Mouse (Mus musculus): ENCODE measurements around the gene Acnat1.
"Not testable (repeated sequence)": the region's sequence is repeated elsewhere in the genome, so short reads cannot be mapped to it uniquely, and the experiment has no call there.

The Acnat1 gene

GRCm38 (mm10) chr4:49451848-49452551, 21.7 kb downstream of the Acnat1 start:
- no peak for DNase-seq

DNA sequence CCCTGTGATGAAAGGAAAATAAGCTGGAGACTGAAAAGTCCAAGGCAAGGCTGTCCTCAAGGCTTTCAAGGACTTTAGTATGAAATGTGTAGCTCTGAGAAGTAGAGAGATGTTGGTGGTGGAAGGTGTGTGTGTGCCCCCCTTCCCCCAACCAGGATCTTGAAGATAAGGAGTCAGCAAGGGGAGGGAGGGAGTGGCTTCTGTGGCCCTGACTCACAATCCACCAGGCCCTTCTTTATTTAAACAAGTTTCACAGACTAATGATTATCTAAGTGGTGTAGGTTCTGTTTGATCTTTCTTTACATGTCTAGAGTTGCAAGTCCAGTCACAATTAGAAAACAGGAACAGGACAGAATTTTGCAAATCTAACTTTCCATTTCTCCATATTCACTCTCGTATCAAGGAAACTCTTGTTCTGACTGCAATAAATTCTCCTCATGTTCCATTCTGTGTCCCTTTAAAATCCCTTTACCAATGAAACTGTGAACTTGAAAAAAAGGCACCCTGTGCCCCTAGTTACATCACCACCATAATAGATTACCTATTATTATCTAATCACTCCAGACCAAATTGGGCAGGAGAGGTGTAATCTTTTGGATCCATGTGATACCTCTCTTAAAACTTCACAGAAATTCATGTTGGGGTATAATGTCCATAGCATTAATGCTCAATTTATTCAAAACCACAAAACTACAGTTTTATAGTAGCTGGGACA, 22.4 kb downstream of the Acnat1 start:
- DNase-seq = not testable (repeated sequence)

DNA sequence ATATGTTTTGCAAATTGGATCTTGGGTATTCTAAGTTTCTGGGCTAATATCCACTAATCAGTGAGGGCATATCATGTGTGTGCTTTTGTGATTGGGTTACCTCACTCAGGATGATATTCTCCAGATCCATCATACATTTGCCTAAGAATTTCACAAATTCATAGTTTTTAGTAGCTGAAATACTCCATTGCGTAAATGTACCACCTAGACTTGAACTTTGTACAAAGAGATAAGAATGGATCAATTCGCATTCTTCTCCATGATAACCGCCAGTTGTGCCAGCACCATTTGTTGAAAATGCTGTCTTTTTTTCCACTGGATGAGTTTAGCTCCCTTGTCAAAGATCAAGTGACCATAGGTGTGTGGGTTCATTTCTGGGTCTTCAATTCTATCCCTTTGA, 36.7 kb downstream of the Acnat1 start:
- not testable (repeated sequence) for DNase-seq

GRCm38 (mm10) chr4:49410151-49410550, 63.6 kb downstream of the Acnat1 start:
- DNase-seq = not testable (repeated sequence)

DNA sequence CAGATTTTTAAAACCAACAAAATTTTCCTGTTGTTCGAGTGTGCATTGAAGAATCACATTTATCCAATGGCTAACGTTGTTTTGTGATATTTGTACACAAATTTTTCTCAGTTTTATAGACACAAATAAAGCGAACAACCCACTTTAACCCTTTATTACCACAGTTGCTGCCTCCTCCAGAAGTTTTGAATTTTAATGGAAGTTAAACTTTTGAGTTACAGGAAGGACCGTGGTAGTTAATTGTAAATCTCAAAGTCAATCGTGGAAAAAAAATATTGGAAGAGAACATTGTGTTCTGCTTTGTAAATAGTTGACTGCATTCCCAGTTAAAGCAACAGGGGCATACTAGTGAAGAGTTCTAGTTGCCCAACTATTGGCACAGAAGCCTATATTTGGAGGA, 65.8 kb downstream of the Acnat1 start, which contains the start of gene Acnat2:
Gene Acnat2 (minus strand): TSS at position 195 of the 400 bp plus-strand sequence.
- not testable (repeated sequence) for DNase-seq
